Mouse (Mus musculus) stomach, embryonic 15.5 days (tissue): ENCODE measurements around the gene Rbms3. TPM values are rescaled to one million over a fixed set of nuclear protein-coding genes. Genes with fewer than 3 reads are reported as not detected.

Experiments
- ATAC-seq: fragments of 200-750 bp; cut with Nextera tagmentation; 2 replicates; pipeline ENCODE4 v1.8.0; 2017; ENCODE audit warnings: low read depth, moderate number of reproducible peaks, moderate TSS enrichment; ENCODE audit not compliant: insufficient read depth, low FRiP score
- H3K27ac ChIP-seq: fragments of 300-500 bp; sonication (generic); 2 replicates; pipeline ENCODE4 v1.5.1; 2015; ENCODE audit warnings: mild to moderate bottlenecking, inconsistent platforms
- H3K27me3 ChIP-seq: fragments of 300-500 bp; sonication (generic); replicated peaks from 2 replicates; pipeline ENCODE4 v1.6.1; 2015; ENCODE audit warnings: inconsistent platforms
- H3K36me3 ChIP-seq: fragments of 300-500 bp; sonication (generic); 2 replicates; pipeline ENCODE4 v1.6.1; 2015; ENCODE audit warnings: inconsistent platforms
- H3K4me1 ChIP-seq: fragments of 300-500 bp; sonication (generic); 2 replicates; pipeline ENCODE4 v1.6.1; 2015; ENCODE audit warnings: inconsistent platforms
- H3K4me2 ChIP-seq: fragments of 300-500 bp; sonication (generic); 2 replicates; pipeline ENCODE4 v1.6.1; 2015; ENCODE audit warnings: mild to moderate bottlenecking, inconsistent platforms
- H3K4me3 ChIP-seq: fragments of 300-500 bp; sonication (generic); replicated peaks from 2 replicates; pipeline ENCODE4 v1.5.1; 2015; ENCODE audit warnings: inconsistent platforms
- H3K9ac ChIP-seq: fragments of 300-500 bp; sonication (generic); 2 replicates; pipeline ENCODE4 v1.6.1; 2015; ENCODE audit warnings: inconsistent platforms
- H3K9me3 ChIP-seq: fragments of 300-500 bp; sonication (generic); 2 replicates; pipeline ENCODE4 v1.6.1; 2016; ENCODE audit warnings: inconsistent platforms
- whole genome bisulfite sequencing: fragments of 180-500 bp; shearing (Covaris S2); methylation state at CpG from one replicate; pipeline ENCODE4 v1.1.7; 2015; 5-methylcytosine and 5-hydroxymethylcytosine counted together
- polyA plus RNA-seq: library from polyadenylated mRNA; unstranded; fragments of >200 nt; fragmentation: Nextera tagmentation; extraction: Ambion mirVana; gene quantifications from 2 replicates; pipeline ENCODE4 v1.2.1, GENCODE M21; 2015

Rbms3 gene
- polyA plus RNA-seq, 1 experiment from 2014 or later, result 64.3 TPM

DNA sequence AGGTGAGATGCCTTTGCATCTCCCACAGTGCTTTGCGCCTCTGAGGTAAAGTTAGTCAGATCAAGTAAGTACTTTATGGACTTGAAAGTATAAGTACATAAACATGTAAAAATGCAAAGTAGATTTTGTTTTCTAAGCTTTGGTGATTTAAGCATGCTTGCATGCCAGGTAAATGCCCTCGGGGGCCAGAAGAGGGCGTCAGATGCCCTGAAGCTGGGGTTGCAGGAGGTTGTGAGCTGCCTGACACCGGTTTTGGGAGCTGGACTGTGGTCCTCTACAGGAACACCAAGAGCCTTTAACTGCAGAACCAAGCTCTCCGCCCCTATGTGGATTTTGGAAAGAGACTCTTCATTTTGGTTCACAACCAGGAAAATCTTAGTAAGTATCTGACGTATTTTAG is 652.3 kb downstream of the Rbms3 start:
- Histone ChIP-seq H3K9me3 (no peaks in the 10 kb centered on the region), H3K4me2 (no peak overlapping the region), H3K4me1 (no peaks in the 10 kb centered on the region), H3K36me3 (no peaks in the 10 kb centered on the region), H3K4me3 (no peak overlapping the region), H3K27me3 (no peaks in the 10 kb centered on the region), H3K9ac (no peak overlapping the region), H3K27ac (no peak overlapping the region)
- no peak for ATAC-seq
- 87% methylated on average over 6 of the region's 6 CpGs for WGBS

DNA sequence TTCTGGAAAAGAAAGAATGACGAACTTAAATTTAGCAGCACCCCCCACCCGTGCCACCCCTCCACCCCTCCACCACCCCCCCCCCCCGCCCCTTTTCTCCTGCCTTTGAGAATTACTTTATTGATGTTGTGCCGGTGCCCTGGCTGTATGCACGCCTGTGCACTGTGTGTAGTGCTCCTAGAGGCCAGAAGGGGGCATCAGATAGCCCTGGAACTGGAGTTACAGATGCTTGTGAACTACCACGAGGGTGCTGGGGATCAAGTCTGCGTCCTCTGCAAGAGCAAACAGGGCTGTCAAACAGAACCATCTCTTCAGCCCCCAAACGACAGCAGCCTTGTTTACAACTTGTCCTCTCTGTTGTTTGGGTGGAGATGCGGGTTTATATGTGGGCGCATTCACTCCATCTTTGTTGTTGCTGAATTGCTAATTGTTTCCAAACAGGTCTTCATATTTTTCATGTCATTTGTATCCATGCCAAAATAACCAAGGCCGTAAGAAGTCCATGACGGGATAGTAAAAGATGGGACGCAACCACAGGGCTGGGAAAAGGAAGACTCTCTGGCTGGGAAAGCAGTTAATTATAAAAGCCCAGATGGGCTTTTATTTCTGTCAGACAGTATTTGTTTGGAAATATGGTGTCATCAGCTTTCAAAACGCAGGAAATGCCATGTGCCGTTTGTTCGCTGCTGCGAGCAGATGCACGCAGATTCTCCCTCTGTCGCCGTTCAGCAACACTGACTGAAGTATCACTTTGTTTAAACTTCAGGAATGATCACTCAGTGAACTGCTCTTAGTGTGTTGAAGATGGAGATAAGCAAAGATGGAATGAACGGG is 652.9 kb downstream of the Rbms3 start:
- ATAC-seq, result no peak
- no peaks in the 10 kb centered on the region for H3K27me3 ChIP-seq
- no peak overlapping the region for H3K27ac ChIP-seq
- H3K4me1 ChIP-seq, result no peaks in the 10 kb centered on the region
- no peak overlapping the region for H3K9ac ChIP-seq
- no peaks in the 10 kb centered on the region for H3K9me3 ChIP-seq
- 78% methylated on average over 21 of the region's 21 CpGs for WGBS
- H3K4me3 ChIP-seq, result no peak overlapping the region
- H3K36me3 ChIP-seq, result no peaks in the 10 kb centered on the region
- H3K4me2 ChIP-seq, result no peak overlapping the region

DNA sequence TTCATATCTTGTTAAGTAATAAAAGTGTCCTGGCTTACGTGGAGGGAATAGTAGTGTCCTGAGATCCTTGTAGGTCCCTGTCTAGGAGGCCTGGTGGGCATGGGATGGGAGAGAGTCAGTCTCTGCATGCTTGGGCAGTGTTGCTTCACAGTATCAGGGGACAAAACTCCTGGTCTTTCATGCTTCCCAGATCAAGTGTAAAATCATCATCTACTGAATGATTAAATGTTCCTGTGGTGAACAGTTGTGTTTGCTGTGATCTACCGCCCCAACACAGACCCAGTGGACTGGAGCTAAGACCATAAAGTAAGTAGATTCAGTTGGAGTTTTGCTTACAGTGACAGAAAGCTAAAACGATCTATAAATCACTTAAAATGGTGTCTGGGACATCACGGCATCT is 654.4 kb downstream of the Rbms3 start:
- no peak overlapping the region for H3K27ac ChIP-seq
- H3K4me3 ChIP-seq, result no peak overlapping the region
- H3K4me2 ChIP-seq, result no peak overlapping the region
- H3K9ac ChIP-seq, result no peak overlapping the region
- 76% methylated on average over 4 of the region's 4 CpGs for WGBS
- no peaks in the 10 kb centered on the region for H3K9me3 ChIP-seq
- H3K27me3 ChIP-seq, result no peaks in the 10 kb centered on the region
- no peak for ATAC-seq
- no peaks in the 10 kb centered on the region for H3K4me1 ChIP-seq
- no peaks in the 10 kb centered on the region for H3K36me3 ChIP-seq

DNA sequence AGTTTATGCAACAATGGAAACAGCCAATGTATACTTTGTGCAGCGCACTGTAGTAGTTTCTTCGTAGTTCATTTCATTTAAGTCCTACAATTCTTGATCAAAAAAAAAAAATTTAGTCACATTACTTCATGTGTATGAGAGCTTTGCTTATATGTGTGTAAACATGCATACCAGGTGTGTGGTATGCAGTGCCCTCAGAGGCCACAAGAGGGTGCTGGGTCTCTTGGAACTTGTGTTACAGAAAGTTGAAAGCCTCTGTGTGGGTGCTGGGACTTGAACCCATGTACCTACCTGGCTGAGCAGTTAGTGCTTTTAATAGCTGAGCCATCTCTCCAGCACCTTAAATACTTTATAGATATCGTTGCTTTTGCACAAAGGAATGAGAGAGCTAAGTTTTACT is 655.6 kb downstream of the Rbms3 start:
- H3K9ac ChIP-seq, result no peak overlapping the region
- no peaks in the 10 kb centered on the region for H3K27me3 ChIP-seq
- ATAC-seq, result no peak
- no peak overlapping the region for H3K4me2 ChIP-seq
- H3K27ac ChIP-seq, result no peak overlapping the region
- H3K4me3 ChIP-seq, result no peak overlapping the region
- H3K36me3 ChIP-seq, result no peaks in the 10 kb centered on the region
- WGBS, result 94% methylated on average over 3 of the region's 3 CpGs
- no peaks in the 10 kb centered on the region for H3K4me1 ChIP-seq
- no peaks in the 10 kb centered on the region for H3K9me3 ChIP-seq

DNA sequence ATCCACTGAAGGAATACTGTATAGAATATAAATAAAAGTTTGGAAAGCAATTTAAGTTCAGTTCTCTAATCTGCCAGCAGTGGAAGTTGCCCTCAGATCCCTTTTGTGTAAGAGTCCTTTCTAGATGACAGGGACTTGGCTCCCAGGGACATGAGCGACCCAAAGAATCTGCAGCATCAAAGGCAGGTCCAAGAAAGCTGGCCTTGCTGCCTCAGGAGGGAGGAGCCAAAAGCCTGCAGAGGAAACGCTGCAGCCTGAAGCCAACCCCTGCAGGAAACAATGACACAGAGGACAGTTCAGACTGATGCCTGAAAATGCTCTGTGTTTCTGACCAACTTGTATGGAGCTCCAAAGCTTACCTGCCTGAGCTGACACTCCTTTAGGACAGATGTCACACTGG is 656.1 kb downstream of the Rbms3 start:
- no peak overlapping the region for H3K4me2 ChIP-seq
- 48% methylated on average over 2 of the region's 2 CpGs for WGBS
- H3K27ac ChIP-seq, result no peak overlapping the region
- no peaks in the 10 kb centered on the region for H3K4me1 ChIP-seq
- H3K9ac ChIP-seq, result no peak overlapping the region
- H3K27me3 ChIP-seq, result no peaks in the 10 kb centered on the region
- H3K9me3 ChIP-seq, result no peaks in the 10 kb centered on the region
- H3K4me3 ChIP-seq, result no peak overlapping the region
- ATAC-seq, result no peak
- H3K36me3 ChIP-seq, result no peaks in the 10 kb centered on the region

DNA sequence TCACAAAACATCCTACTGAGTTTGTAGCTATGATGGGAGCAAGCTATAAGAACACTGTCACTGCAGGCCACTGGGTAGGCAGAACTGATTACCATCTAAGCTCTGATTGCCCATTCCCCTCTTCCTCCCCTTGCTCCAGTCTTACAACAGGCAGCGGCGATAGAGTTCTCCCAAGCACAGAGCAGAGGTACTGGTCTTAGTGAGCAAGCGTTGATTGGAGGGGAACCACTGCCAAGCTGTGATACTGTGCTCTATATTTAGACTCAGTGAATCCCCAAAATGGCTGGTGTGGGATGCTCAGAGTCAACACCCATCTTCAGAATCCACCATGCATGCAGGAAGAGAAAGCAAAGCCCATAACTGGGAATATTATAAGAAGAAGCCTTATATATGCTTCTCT is 662.4 kb downstream of the Rbms3 start:
- Histone ChIP-seq H3K4me1 (no peaks in the 10 kb centered on the region), H3K27ac (no peak overlapping the region), H3K27me3 (no peaks in the 10 kb centered on the region), H3K4me2 (no peak overlapping the region), H3K9ac (no peak overlapping the region), H3K36me3 (no peaks in the 10 kb centered on the region), H3K9me3 (no peaks in the 10 kb centered on the region), H3K4me3 (no peak overlapping the region)
- ATAC-seq, result no peak
- WGBS, result 91% methylated on average over 3 of the region's 3 CpGs

DNA sequence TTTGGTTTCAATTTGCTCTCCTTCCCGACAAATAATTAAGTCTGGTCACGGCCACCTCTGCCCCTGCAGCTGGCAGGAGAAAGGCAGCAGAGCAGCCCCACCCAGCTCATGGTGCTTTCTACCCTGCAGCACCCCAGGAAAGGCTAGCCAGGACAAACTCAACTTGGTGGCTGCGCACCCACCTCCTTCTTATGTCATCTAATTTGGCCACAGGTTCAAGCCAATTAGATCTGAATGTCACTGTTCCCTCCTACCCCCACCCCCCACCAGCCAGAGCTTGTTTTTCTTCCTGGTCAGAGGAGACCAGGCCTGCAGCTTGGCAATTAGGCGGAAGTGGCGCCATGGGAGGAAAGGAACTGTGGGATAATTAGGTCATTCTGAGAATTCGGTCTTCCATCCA is 664.0 kb downstream of the Rbms3 start:
- H3K9me3 ChIP-seq, result no peaks in the 10 kb centered on the region
- no peak overlapping the region for H3K4me3 ChIP-seq
- no peaks in the 10 kb centered on the region for H3K27me3 ChIP-seq
- no peak overlapping the region for H3K27ac ChIP-seq
- H3K4me1 ChIP-seq, result no peaks in the 10 kb centered on the region
- ATAC-seq, result no peak
- WGBS, result 70% methylated on average over 6 of the region's 6 CpGs
- H3K9ac ChIP-seq, result no peak overlapping the region
- no peaks in the 10 kb centered on the region for H3K36me3 ChIP-seq
- H3K4me2 ChIP-seq, result no peak overlapping the region

DNA sequence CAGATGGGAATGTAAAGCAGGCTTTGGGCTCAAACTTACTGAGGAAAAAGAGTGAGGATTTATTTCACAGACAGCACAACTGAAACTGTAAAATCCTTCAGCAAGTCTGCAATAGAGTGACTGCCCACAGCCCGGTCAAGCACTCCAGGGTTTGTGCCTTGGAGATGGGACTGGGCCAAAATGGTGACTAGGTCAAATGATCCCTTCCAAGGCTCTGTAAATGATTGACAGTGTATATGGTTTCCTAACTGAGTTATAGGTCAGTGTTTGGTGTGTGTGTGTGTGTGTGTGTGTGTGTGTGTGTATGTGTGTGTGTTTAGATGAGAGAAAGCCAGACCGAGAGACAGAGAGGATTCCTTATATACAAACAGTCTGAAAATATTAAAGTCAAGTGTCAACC is 673.6 kb downstream of the Rbms3 start:
- no peak overlapping the region for H3K4me3 ChIP-seq
- no peak overlapping the region for H3K9ac ChIP-seq
- no peak overlapping the region for H3K27ac ChIP-seq
- 80% methylated on average over 2 of the region's 2 CpGs for WGBS
- H3K36me3 ChIP-seq, result no peaks in the 10 kb centered on the region
- no peaks in the 10 kb centered on the region for H3K9me3 ChIP-seq
- H3K27me3 ChIP-seq, result no peaks in the 10 kb centered on the region
- no peaks in the 10 kb centered on the region for H3K4me1 ChIP-seq
- ATAC-seq, result no peak
- H3K4me2 ChIP-seq, result no peak overlapping the region

DNA sequence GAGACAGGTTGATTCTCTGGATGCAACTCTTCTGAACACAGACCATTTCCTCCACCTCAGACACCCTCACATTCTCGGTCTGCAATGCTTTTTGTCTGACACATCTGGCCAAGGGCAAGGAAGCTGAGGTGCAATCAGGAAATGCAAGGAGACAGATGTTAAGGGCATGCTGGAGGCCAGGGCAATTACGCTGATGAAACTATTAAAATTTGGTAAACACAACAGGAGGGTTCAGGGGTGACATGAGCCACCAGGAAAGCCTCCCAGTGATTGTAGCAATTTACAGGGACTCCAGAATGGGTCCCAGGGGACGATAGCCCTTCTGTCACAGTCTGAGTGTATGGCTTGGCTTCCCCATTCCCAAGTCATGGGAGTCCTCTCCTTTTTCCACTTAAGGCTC is 681.5 kb downstream of the Rbms3 start:
- ATAC-seq, result no peak
- no peaks in the 10 kb centered on the region for H3K9me3 ChIP-seq
- no peaks in the 10 kb centered on the region for H3K36me3 ChIP-seq
- no peak overlapping the region for H3K4me3 ChIP-seq
- H3K4me2 ChIP-seq, result no peak overlapping the region
- no peak overlapping the region for H3K27ac ChIP-seq
- H3K4me1 ChIP-seq, result no peaks in the 10 kb centered on the region
- no peaks in the 10 kb centered on the region for H3K27me3 ChIP-seq
- no peak overlapping the region for H3K9ac ChIP-seq
- 55% methylated on average over 3 of the region's 3 CpGs for WGBS

DNA sequence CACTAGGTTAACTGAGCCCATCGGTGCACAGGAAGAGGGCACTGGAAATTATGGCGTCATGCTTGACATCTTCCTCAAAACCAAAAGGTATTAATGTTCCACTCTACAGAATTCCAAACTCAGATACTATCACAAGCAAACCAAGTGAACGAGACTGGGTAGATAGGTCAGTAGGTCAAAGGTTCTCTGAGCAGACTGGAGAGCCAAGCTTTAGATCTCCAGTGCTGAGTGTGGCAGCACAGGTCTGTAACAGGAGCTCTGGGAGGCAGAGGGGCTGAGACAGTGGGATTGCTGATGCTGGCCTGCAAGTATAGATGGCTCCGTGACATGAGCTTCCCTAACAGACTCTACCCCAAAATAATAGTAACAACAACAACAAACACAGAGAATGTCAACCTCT is 682.3 kb downstream of the Rbms3 start:
- H3K4me1 ChIP-seq, result no peaks in the 10 kb centered on the region
- H3K9ac ChIP-seq, result no peak overlapping the region
- H3K27ac ChIP-seq, result no peak overlapping the region
- WGBS, result 68% methylated on average over 4 of the region's 4 CpGs
- no peak for ATAC-seq
- H3K4me2 ChIP-seq, result no peak overlapping the region
- H3K4me3 ChIP-seq, result no peak overlapping the region
- H3K9me3 ChIP-seq, result no peaks in the 10 kb centered on the region
- no peaks in the 10 kb centered on the region for H3K27me3 ChIP-seq
- no peaks in the 10 kb centered on the region for H3K36me3 ChIP-seq

DNA sequence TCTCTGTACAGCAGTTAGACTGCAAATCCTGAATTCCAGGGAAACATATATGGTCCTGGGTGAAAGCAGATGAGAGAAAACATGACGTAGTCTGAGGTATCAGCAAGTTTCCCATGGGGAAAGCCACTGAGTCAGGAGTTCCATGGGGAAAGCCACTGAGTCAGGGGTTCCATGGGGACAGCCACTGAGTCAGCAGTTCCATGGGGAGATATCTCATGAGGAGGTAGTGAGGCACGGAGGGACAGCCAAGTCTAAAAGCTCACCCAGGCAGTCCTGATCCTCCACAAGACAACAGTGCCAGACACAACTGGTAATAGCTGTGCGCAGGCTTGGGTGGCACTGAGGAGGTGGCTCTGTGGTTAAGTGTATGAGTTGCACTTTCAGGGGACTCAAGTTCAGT is 682.9 kb downstream of the Rbms3 start:
- WGBS, result 95% methylated on average over 3 of the region's 3 CpGs
- no peak for ATAC-seq
- no peak overlapping the region for H3K4me3 ChIP-seq
- no peaks in the 10 kb centered on the region for H3K4me1 ChIP-seq
- no peak overlapping the region for H3K9ac ChIP-seq
- no peaks in the 10 kb centered on the region for H3K9me3 ChIP-seq
- H3K27me3 ChIP-seq, result no peaks in the 10 kb centered on the region
- no peak overlapping the region for H3K4me2 ChIP-seq
- no peak overlapping the region for H3K27ac ChIP-seq
- no peaks in the 10 kb centered on the region for H3K36me3 ChIP-seq

DNA sequence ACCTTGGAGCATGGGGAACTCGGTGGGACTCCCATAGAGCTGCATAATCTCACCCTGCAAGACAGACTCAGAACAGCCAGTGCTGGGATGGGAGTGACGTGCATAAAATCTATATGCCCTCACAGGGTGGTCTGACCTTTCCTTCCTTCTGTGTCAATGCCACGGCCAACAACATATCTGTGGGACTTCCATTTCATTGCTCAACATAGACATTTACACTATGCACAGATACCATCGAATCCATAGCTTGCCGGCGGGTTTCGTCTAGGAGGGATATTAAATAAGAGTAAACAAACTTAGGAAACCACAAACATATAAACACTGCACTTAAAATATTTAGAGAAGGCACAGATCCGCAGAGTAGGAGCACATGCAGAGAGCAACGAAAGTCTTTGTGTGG is 684.0 kb downstream of the Rbms3 start:
- no peak for ATAC-seq
- Histone ChIP-seq H3K27ac (no peak overlapping the region), H3K4me1 (no peaks in the 10 kb centered on the region), H3K4me3 (no peak overlapping the region), H3K27me3 (no peaks in the 10 kb centered on the region), H3K4me2 (no peak overlapping the region), H3K9ac (no peak overlapping the region), H3K9me3 (no peaks in the 10 kb centered on the region), H3K36me3 (no peaks in the 10 kb centered on the region)
- WGBS, result 67% methylated on average over 9 of the region's 9 CpGs

DNA sequence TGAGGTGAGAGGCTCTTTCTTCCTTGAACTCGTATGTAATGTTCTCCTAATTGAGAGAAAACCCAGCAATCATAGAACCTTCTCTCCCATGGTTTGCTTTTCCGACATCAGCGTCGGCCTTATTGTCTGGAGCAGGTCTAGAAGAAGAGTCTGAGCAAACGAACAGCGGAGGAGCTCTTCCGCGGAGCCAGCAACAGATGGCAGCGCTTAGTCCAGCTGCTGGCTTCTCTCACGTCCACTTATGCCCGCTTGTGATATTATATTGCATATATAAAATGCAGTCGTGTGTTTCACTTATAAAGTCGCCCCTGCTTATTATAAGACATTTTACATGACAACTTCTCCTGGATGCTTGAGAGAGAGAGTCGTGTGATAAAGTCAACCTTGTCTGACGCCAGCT is 685.8 kb downstream of the Rbms3 start:
- Histone ChIP-seq H3K4me1 (no peaks in the 10 kb centered on the region), H3K9me3 (no peaks in the 10 kb centered on the region), H3K36me3 (no peaks in the 10 kb centered on the region), H3K4me2 (no peak overlapping the region), H3K4me3 (no peak overlapping the region), H3K27ac (no peak overlapping the region), H3K27me3 (no peaks in the 10 kb centered on the region), H3K9ac (no peak overlapping the region)
- ATAC-seq, result no peak
- WGBS, result 72% methylated on average over 15 of the region's 15 CpGs
